Mouse (Mus musculus) midbrain, embryonic 11.5 days (tissue): Measurements from ENCODE around the gene Amigo2. TPM values are rescaled to one million over a fixed set of nuclear protein-coding genes. Genes with fewer than 3 reads are reported as not detected.

Experiments used
- ATAC-seq: fragments of 200-750 bp; cut with Nextera tagmentation; 2 replicates; pipeline ENCODE4 v1.8.0; 2017; ENCODE audit warnings: moderate TSS enrichment, moderate library complexity; ENCODE audit not compliant: low FRiP score
- DNase-seq: peaks from one replicate; pipeline ENCODE4 v3.0.0; 2015; ENCODE audit warnings: low spot score; ENCODE audit errors: missing footprints
- H3K27ac ChIP-seq: fragments of 300-500 bp; sonication (generic); 2 replicates; pipeline ENCODE4 v1.5.1; 2014; ENCODE audit warnings: low read depth, low read length
- H3K27me3 ChIP-seq: fragments of 300-500 bp; sonication (generic); 2 replicates; pipeline ENCODE4 v1.6.1; 2014; ENCODE audit warnings: mild to moderate bottlenecking, low read length, moderate library complexity, mixed read lengths; ENCODE audit not compliant: control insufficient read depth, insufficient read depth
- H3K36me3 ChIP-seq: fragments of 300-500 bp; sonication (generic); 2 replicates; pipeline ENCODE4 v1.6.1; 2014; ENCODE audit warnings: mild to moderate bottlenecking, low read length, moderate library complexity, mixed read lengths; ENCODE audit not compliant: control insufficient read depth, insufficient read depth
- H3K4me1 ChIP-seq: fragments of 300-500 bp; sonication (generic); 2 replicates; pipeline ENCODE4 v1.6.1; 2014; ENCODE audit warnings: low read length; ENCODE audit not compliant: control insufficient read depth, insufficient read depth
- H3K4me2 ChIP-seq: fragments of 300-500 bp; sonication (generic); 2 replicates; pipeline ENCODE4 v1.6.1; 2014; ENCODE audit warnings: mild to moderate bottlenecking, moderate library complexity
- H3K4me3 ChIP-seq: fragments of 300-500 bp; sonication (generic); 2 replicates; pipeline ENCODE4 v1.5.1; 2014; ENCODE audit warnings: low read depth, low read length
- H3K9ac ChIP-seq: fragments of 300-500 bp; sonication (generic); 2 replicates; pipeline ENCODE4 v1.6.1; 2014; ENCODE audit warnings: low read length
- H3K9me3 ChIP-seq: fragments of 300-500 bp; sonication (generic); 2 replicates; pipeline ENCODE4 v1.6.1; 2016; ENCODE audit warnings: low read length; ENCODE audit not compliant: control insufficient read depth
- WGBS: fragments of 180-500 bp; shearing (Covaris S2); extraction: QIAGEN DNeasy Blood & Tissue Kit; methylation state at CpG from one replicate; pipeline ENCODE4 v1.1.7; 2014; 5-methylcytosine and 5-hydroxymethylcytosine counted together
- polyA plus RNA-seq: library from polyadenylated mRNA; unstranded; fragments of >200 nt; fragmentation: Nextera tagmentation; extraction: Ambion mirVana; gene quantifications from 2 replicates; pipeline ENCODE4 v1.2.1, GENCODE M21; 2014

Gene Amigo2
- polyA plus RNA-seq, 1 experiment from 2014 or later, result 5.9 TPM

DNA sequence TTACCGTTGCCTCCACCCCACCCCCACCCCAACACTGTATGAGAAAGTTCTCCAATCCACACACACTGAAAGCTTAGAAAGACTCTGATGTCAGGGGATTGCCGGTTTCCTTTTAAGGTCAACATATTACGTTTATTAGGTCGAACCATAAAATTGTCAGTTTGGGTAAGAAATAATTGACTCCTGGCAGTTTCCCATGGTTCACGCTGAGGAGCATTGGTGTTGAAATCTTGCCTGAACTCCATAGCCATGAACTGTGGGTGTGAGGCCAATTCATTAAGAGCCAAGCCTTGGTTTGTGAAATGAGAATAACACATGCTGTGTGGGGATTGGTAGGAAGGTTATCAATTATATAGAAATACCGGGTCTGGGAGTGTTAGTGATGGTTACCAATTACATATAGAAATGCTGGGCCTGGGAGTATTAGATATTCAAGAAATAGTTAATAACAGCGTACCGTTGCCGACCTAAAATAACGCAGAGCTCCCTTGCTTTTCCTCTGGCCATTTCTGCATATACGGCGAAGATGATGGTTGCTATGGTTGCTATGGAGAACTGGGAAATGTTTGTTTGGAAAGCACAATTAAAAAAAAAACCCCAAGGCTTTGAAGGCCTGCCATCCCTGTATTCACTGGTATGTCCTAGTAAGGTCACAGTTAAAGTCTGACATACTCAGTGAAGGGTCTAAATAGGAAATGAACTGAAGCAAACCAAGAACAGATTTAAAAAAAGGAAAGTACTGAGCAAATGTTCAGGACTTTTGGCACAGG is 28.7 kb upstream of the Amigo2 start:
- no peak overlapping the region for H3K27ac ChIP-seq
- DNase-seq, result no peak
- no peaks in the 10 kb centered on the region for H3K27me3 ChIP-seq
- no peak overlapping the region for H3K4me3 ChIP-seq
- ATAC-seq, result no peak
- H3K9ac ChIP-seq, result no peak overlapping the region
- H3K9me3 ChIP-seq, result no peaks in the 10 kb centered on the region
- no peaks in the 10 kb centered on the region for H3K36me3 ChIP-seq
- WGBS, result 91% methylated on average over 12 of the region's 12 CpGs
- H3K4me2 ChIP-seq, result no peak overlapping the region
- H3K4me1 ChIP-seq, result peaks cover 3% of the 10 kb centered on the region; the same call in 1 of the 2 replicates

DNA sequence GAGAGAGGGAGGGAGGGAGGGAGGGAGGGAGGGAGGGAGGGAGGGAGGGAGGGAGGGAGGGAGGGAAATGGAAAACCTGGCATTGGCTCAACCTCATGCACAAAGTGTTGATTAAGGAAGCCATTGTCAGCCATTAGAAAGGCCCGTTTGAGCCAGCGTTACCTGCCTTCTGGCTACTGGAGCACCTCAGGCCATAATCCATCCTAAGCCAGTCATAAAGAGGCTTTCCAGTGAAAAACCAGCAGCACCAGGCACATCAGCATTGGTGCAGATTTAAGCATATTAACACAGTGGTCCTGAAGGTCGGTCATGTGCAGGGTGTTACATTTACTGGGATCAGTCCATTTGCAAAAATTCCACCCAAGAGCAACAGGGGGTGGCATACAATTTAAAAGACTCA is 25.7 kb upstream of the Amigo2 start:
- ATAC-seq, result no peak
- WGBS, result 81% methylated on average over 3 of the region's 3 CpGs
- H3K4me1 ChIP-seq, result peaks cover 3% of the 10 kb centered on the region; the same call in 1 of the 2 replicates
- peak; percentile 69 for DNase-seq
- no peaks in the 10 kb centered on the region for H3K36me3 ChIP-seq
- H3K9ac ChIP-seq, result no peak overlapping the region
- no peak overlapping the region for H3K4me3 ChIP-seq
- no peaks in the 10 kb centered on the region for H3K9me3 ChIP-seq
- H3K27ac ChIP-seq, result no peak overlapping the region
- H3K4me2 ChIP-seq, result no peak overlapping the region
- no peaks in the 10 kb centered on the region for H3K27me3 ChIP-seq

DNA sequence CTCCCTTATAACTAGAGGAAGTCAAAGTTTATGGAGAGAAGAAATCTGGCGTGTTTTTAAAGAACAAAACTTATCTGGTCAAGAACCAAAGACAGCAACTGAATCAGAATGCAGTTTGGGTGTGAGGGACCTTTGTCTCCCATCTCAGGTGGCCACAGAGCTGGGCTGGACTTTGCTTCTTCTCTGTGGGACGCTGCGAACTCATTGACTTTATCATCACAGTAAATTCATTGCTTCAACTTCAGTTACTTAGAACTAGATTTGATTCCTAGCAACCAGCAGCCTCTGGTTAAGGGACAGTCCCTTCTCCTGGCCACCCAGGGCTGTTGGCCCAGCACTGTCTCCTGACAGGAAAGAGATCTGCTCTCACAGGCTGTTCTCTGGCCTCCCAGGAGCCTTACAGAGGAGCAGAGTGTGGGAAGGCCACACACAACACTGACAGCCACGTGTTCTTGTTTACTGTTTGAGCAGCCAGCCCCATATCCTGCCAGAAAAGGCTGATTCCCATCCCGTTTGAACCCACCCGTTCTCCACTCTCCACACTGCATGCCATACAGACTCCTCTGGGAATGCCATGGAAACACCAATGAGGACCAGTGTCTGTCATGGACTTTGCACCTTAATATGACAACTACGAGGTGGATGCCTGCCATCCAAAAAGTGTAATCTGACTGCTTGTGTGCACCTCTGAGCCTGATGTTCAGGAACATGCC is 25.1 kb upstream of the Amigo2 start:
- H3K36me3 ChIP-seq, result no peaks in the 10 kb centered on the region
- 48% methylated on average over 7 of the region's 7 CpGs for WGBS
- no peaks in the 10 kb centered on the region for H3K27me3 ChIP-seq
- no peak overlapping the region for H3K4me2 ChIP-seq
- H3K9me3 ChIP-seq, result no peaks in the 10 kb centered on the region
- peaks cover 3% of the 10 kb centered on the region; the same call in 1 of the 2 replicates for H3K4me1 ChIP-seq
- DNase-seq (peak; percentile 75), ATAC-seq (no peak)
- no peak overlapping the region for H3K4me3 ChIP-seq
- H3K27ac ChIP-seq, result no peak overlapping the region
- H3K9ac ChIP-seq, result no peak overlapping the region

DNA sequence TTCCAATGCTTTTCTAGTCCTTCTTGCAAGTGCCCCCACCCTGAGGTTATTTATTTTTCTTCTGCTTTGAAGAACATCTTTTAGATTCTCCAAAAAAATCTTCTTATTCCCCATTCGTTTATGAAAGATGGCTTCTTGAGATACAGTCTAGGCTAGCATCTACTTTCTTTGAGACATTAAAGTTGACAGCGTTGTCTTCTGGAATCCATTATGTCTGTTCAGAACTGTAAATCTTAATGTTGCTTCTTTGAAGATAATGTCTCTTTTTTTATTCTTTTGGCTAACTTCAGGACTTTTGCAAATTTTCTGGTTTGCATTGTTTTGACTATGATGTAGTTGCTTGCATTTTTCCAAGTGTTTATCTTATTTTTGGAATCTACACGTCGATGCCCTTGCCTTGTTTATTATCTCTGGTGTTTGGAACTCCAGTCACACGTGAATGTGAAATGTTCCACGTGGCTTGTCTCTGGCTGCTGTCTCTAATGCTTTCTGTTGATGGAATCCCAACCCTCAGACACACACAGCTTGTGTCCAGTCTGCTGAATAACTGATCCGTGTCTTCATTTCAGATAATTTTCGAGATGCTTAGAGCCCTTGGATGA is 20.1 kb upstream of the Amigo2 start:
- Histone ChIP-seq H3K27ac (no peak overlapping the region), H3K9ac (no peak overlapping the region), H3K9me3 (no peaks in the 10 kb centered on the region), H3K27me3 (no peaks in the 10 kb centered on the region), H3K36me3 (no peaks in the 10 kb centered on the region), H3K4me1 (no peaks in the 10 kb centered on the region), H3K4me3 (no peak overlapping the region), H3K4me2 (no peak overlapping the region)
- ATAC-seq, result no peak
- no peak for DNase-seq
- WGBS, result 73% methylated on average over 8 of the region's 8 CpGs

DNA sequence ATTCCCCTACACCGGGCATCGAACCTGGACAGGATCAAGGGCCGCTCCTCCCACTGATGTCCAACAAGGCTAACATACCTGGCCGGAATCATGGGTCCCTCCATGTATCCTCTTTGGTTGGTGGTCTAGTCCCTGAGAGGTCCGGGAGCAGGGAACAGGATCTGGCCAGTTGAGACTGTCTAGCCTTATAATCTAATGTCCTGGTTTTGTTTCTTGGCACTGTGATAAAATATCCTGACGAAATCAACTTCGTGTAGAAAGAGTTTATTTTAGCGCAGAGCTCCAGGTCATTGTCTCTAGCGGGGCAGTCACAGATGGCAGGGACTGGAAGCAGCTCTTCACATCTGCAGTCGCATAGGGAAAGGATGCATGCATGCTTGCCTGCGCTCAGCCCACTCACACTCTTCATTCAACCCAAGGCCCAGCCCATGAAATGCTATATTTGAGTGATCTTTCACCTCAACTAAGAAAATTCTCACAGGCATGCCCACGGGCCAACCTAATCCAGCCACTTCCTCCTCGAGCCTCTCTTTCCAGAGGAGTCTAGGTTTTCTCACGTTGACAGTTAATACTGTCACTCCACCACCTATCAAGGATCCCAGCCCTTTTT is 19.3 kb upstream of the Amigo2 start:
- 87% methylated on average over 14 of the region's 14 CpGs for WGBS
- Histone ChIP-seq H3K9ac (no peak overlapping the region), H3K27ac (no peak overlapping the region), H3K4me3 (no peak overlapping the region), H3K36me3 (no peaks in the 10 kb centered on the region), H3K9me3 (no peaks in the 10 kb centered on the region), H3K4me2 (no peak overlapping the region), H3K4me1 (no peaks in the 10 kb centered on the region), H3K27me3 (no peaks in the 10 kb centered on the region)
- no peak for ATAC-seq
- no peak for DNase-seq

DNA sequence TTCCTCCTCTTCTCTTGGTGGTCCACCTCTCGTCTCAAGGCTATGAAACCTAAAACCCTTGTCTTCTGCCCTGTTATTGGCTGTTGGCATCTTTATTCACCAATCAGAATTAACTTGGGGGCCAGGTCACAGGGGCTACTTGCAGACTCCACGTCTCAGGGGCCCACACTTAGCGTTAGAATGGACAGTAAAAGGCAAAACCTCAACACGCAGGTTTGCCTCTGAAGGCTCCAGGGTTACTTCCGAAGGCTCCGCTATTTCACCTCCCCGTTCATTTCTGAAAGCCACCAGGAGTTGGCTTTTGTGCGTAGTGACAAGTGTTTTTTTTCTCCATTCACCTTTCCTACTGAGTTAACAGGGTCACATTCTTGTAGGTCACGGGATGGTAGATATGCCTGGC is 15.2 kb upstream of the Amigo2 start:
- Histone ChIP-seq H3K27ac (no peak overlapping the region), H3K36me3 (no peaks in the 10 kb centered on the region), H3K9me3 (no peaks in the 10 kb centered on the region), H3K27me3 (no peaks in the 10 kb centered on the region), H3K4me1 (no peaks in the 10 kb centered on the region), H3K4me3 (no peak overlapping the region), H3K9ac (no peak overlapping the region), H3K4me2 (no peak overlapping the region)
- WGBS, result 74% methylated on average over 9 of the region's 9 CpGs
- ATAC-seq (no peak), DNase-seq (no peak)

DNA sequence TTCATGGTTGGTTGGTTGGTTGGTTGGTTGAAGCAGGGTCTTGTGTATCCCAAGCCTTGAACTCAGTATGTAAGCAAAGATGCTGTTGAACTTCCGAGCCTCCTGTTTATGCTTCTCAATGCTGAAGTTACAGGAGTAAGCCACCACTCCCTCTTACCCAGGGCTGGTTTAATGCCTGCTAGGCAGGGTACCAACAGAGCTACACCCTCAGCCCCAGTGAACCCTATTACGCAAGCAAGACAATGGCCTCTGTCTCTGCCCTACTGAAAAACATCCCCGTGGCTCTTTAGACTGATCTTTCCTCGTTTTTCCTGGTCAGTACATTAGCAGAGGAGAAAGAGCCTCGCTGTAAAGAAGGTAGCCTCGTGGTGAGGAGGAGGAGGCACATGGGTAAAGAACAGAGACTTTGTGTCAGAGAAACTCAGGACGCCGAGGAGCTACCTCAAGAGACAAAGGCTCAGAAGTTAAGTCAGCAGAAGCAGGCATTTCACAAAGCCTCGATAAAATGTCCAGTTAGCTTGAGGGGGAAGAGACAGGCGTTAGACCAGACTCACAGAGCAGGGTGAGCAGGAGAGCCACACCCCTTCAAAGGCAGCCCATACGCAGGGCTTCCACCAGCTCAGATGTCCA is 13.0 kb upstream of the Amigo2 start:
- Histone ChIP-seq H3K4me3 (no peak overlapping the region), H3K4me2 (no peak overlapping the region), H3K36me3 (no peaks in the 10 kb centered on the region), H3K27ac (no peak overlapping the region), H3K9ac (no peak overlapping the region), H3K4me1 (no peaks in the 10 kb centered on the region), H3K9me3 (no peaks in the 10 kb centered on the region), H3K27me3 (no peaks in the 10 kb centered on the region)
- no peak for ATAC-seq
- whole genome bisulfite sequencing, result 80% methylated on average over 11 of the region's 11 CpGs
- DNase-seq, result no peak

DNA sequence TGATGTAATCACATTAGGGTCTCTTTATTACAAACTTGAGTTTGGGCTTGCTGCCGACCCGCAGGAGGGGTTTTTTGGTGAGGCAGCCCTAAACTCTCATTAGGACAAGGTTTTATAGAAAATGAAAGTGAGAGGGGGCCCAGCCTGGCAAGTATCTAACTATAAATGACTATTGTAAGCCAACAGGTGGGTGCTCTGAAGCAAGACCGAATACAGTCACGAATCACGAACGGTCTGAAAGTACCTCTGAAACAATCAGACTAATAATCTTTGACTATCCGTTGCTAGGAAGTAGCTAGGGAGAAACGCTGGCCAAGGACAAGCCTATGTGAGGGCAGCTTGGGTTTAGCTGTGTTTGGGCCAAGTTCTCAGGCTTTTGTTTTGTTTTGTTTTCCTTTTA is 12.2 kb upstream of the Amigo2 start:
- Histone ChIP-seq H3K9ac (no peak overlapping the region), H3K4me2 (no peak overlapping the region), H3K27me3 (no peaks in the 10 kb centered on the region), H3K4me1 (no peaks in the 10 kb centered on the region), H3K36me3 (no peaks in the 10 kb centered on the region), H3K9me3 (no peaks in the 10 kb centered on the region), H3K27ac (no peak overlapping the region), H3K4me3 (no peak overlapping the region)
- 84% methylated on average over 8 of the region's 8 CpGs for WGBS
- DNase-seq (no peak), ATAC-seq (no peak)
